Mouse (Mus musculus): ENCODE results near the gene Ccnb1. TPM values are rescaled to one million over a fixed set of nuclear protein-coding genes. Genes with fewer than 3 reads are reported as not detected.
A peak's percentile ranks its signal among the peaks of the same experiment; 100 is the strongest.

The Ccnb1 gene
- polyA plus RNA-seq, 1 experiment from 2014 or later, result 215 TPM

GRCm38 (mm10) chr13:100751402-100751801, 35.0 kb downstream of the Ccnb1 start:
- WGBS, result 78% methylated on average over 3 of the region's 3 CpGs

GRCm38 (mm10) chr13:100750799-100751198, 35.6 kb downstream of the Ccnb1 start:
- H3K4me3 ChIP-seq (ENCODE audit: low read depth, low read length), result no peak overlapping the region
- DNase-seq (ENCODE audit: low spot score), result no peak
- no peaks in the 10 kb centered on the region for H3K9me3 ChIP-seq (replicated peaks; ENCODE audit: control insufficient read depth, low read length)
- WGBS, result 94% methylated on average over 5 of the region's 5 CpGs
- no peaks in the 10 kb centered on the region for H3K4me1 ChIP-seq (ENCODE audit: control insufficient read depth, insufficient read depth, low read length)
- H3K27me3 ChIP-seq (replicated peaks; ENCODE audit: control insufficient read depth, insufficient read depth, low read length), result no peaks in the 10 kb centered on the region
- H3K4me2 ChIP-seq (ENCODE audit: low read length), result no peak overlapping the region
- H3K9ac ChIP-seq (ENCODE audit: low read length), result no peak overlapping the region
- ATAC-seq, result no peak
- H3K27ac ChIP-seq (ENCODE audit: low read depth, low read length), result no peak overlapping the region
- H3K36me3 ChIP-seq (ENCODE audit: control insufficient read depth, insufficient read depth, low read length), result no peaks in the 10 kb centered on the region

More at GRCm38 (mm10) chr13:100751402-100751801, 35.0 kb downstream of the Ccnb1 start:
- Histone ChIP-seq H3K27ac (ENCODE audit: low read depth, low read length) (no peak overlapping the region), H3K4me3 (ENCODE audit: low read depth, low read length) (no peak overlapping the region), H3K27me3 (replicated peaks; ENCODE audit: control insufficient read depth, insufficient read depth, low read length) (no peaks in the 10 kb centered on the region), H3K4me2 (ENCODE audit: low read length) (no peak overlapping the region), H3K36me3 (ENCODE audit: control insufficient read depth, insufficient read depth, low read length) (no peaks in the 10 kb centered on the region), H3K9me3 (replicated peaks; ENCODE audit: control insufficient read depth, low read length) (no peaks in the 10 kb centered on the region), H3K4me1 (ENCODE audit: control insufficient read depth, insufficient read depth, low read length) (no peaks in the 10 kb centered on the region), H3K9ac (ENCODE audit: low read length) (no peak overlapping the region)
- ATAC-seq (no peak), DNase-seq (ENCODE audit: low spot score) (no peak)

- H3K27ac ChIP-seq (ENCODE audit: low read depth, low read length), result no peak overlapping the region
- H3K4me3 ChIP-seq (ENCODE audit: low read depth, low read length), result no peak overlapping the region
- no peaks in the 10 kb centered on the region for H3K36me3 ChIP-seq (ENCODE audit: control insufficient read depth, insufficient read depth, low read length)
- H3K4me1 ChIP-seq (ENCODE audit: control insufficient read depth, insufficient read depth, low read length), result no peaks in the 10 kb centered on the region
- ATAC-seq, result no peak
- no peaks in the 10 kb centered on the region for H3K9me3 ChIP-seq (replicated peaks; ENCODE audit: control insufficient read depth, low read length)
- no peak overlapping the region for H3K4me2 ChIP-seq (ENCODE audit: low read length)
- H3K9ac ChIP-seq (ENCODE audit: low read length), result no peak overlapping the region
- DNase-seq (ENCODE audit: low spot score), result no peak
- H3K27me3 ChIP-seq (replicated peaks; ENCODE audit: control insufficient read depth, insufficient read depth, low read length), result no peaks in the 10 kb centered on the region
- WGBS, result 41% methylated on average over 8 of the region's 8 CpGs
These were observed 37.7 kb downstream of the Ccnb1 start for GRCm38 (mm10) chr13:100748638-100749037.

GRCm38 (mm10) chr13:100746090-100746489, 40.3 kb downstream of the Ccnb1 start:
- no peaks in the 10 kb centered on the region for H3K36me3 ChIP-seq (ENCODE audit: control insufficient read depth, insufficient read depth, low read length)
- no peaks in the 10 kb centered on the region for H3K9me3 ChIP-seq (replicated peaks; ENCODE audit: control insufficient read depth, low read length)
- ATAC-seq (no peak), DNase-seq (ENCODE audit: low spot score) (no peak)
- no peak overlapping the region for H3K27ac ChIP-seq (ENCODE audit: low read depth, low read length)
- no peak overlapping the region for H3K4me3 ChIP-seq (ENCODE audit: low read depth, low read length)
- H3K27me3 ChIP-seq (replicated peaks; ENCODE audit: control insufficient read depth, insufficient read depth, low read length), result no peaks in the 10 kb centered on the region
- H3K4me1 ChIP-seq (ENCODE audit: control insufficient read depth, insufficient read depth, low read length), result peaks cover 4% of the 10 kb centered on the region; the same call in 1 of the 2 replicates
- no peak overlapping the region for H3K4me2 ChIP-seq (ENCODE audit: low read length)
- 97% methylated on average over 3 of the region's 3 CpGs for WGBS
- no peak overlapping the region for H3K9ac ChIP-seq (ENCODE audit: low read length)

- peak within 1 kb of the TSS; percentile 57 for H3K4me2 ChIP-seq (ENCODE audit: low read length)
- no peaks in the 10 kb centered on the region for H3K27me3 ChIP-seq (replicated peaks; ENCODE audit: control insufficient read depth, insufficient read depth, low read length)
- ATAC-seq (peak; percentile 96), DNase-seq (ENCODE audit: low spot score) (peak; percentile 92)
- H3K27ac ChIP-seq (ENCODE audit: low read depth, low read length), result peak within 1 kb of the TSS; percentile 89
- no peaks in the 10 kb centered on the region for H3K9me3 ChIP-seq (replicated peaks; ENCODE audit: control insufficient read depth, low read length)
- peaks cover 4% of the 10 kb centered on the region; the same call in 1 of the 2 replicates for H3K4me1 ChIP-seq (ENCODE audit: control insufficient read depth, insufficient read depth, low read length)
- peak within 1 kb of the TSS; percentile 84 for H3K9ac ChIP-seq (ENCODE audit: low read length)
- under 1% methylated on average over 52 of the region's 52 CpGs for WGBS
- peak within 1 kb of the TSS; percentile 79 for H3K4me3 ChIP-seq (ENCODE audit: low read depth, low read length)
- H3K36me3 ChIP-seq (ENCODE audit: control insufficient read depth, insufficient read depth, low read length), result peaks cover 3% of the 10 kb centered on the region; the same call in 1 of the 2 replicates
These were observed 42.2 kb downstream of the Ccnb1 start, which contains the start of gene Mrps36 for GRCm38 (mm10) chr13:100744036-100744744. Gene Mrps36, minus strand, starts transcription at chr13:100744659.

- DNase-seq (ENCODE audit: low spot score), result no peak
- H3K9ac ChIP-seq (ENCODE audit: low read length), result peak overlapping the region; percentile 84
- no peaks in the 10 kb centered on the region for H3K27me3 ChIP-seq (replicated peaks; ENCODE audit: control insufficient read depth, insufficient read depth, low read length)
- peak overlapping the region; percentile 79 for H3K4me3 ChIP-seq (ENCODE audit: low read depth, low read length)
- H3K9me3 ChIP-seq (replicated peaks; ENCODE audit: control insufficient read depth, low read length), result no peaks in the 10 kb centered on the region
- H3K4me2 ChIP-seq (ENCODE audit: low read length), result peak overlapping the region; percentile 57
- H3K4me1 ChIP-seq (ENCODE audit: control insufficient read depth, insufficient read depth, low read length), result peaks cover 4% of the 10 kb centered on the region; the same call in 1 of the 2 replicates
- peaks cover 3% of the 10 kb centered on the region; the same call in 1 of the 2 replicates for H3K36me3 ChIP-seq (ENCODE audit: control insufficient read depth, insufficient read depth, low read length)
- H3K27ac ChIP-seq (ENCODE audit: low read depth, low read length), result 0 out of 2 replicates have a peak overlapping the region, but pooled peaks have one; percentile 89
- peak; percentile 52 for ATAC-seq
- 70% methylated on average over 11 of the region's 11 CpGs for WGBS
These were observed 42.9 kb downstream of the Ccnb1 start for GRCm38 (mm10) chr13:100743346-100744035.

- H3K9ac ChIP-seq (ENCODE audit: low read length), result no peak overlapping the region
- no peak overlapping the region for H3K27ac ChIP-seq (ENCODE audit: low read depth, low read length)
- no peak for ATAC-seq
- H3K36me3 ChIP-seq (ENCODE audit: control insufficient read depth, insufficient read depth, low read length), result peaks cover 3% of the 10 kb centered on the region; the same call in 1 of the 2 replicates
- no peak for DNase-seq (ENCODE audit: low spot score)
- no peak overlapping the region for H3K4me3 ChIP-seq (ENCODE audit: low read depth, low read length)
- no peaks in the 10 kb centered on the region for H3K9me3 ChIP-seq (replicated peaks; ENCODE audit: control insufficient read depth, low read length)
- H3K4me2 ChIP-seq (ENCODE audit: low read length), result no peak overlapping the region
- 91% methylated on average over 5 of the region's 5 CpGs for WGBS
- H3K27me3 ChIP-seq (replicated peaks; ENCODE audit: control insufficient read depth, insufficient read depth, low read length), result no peaks in the 10 kb centered on the region
- peaks cover 4% of the 10 kb centered on the region; the same call in 1 of the 2 replicates for H3K4me1 ChIP-seq (ENCODE audit: control insufficient read depth, insufficient read depth, low read length)
These were observed 43.5 kb downstream of the Ccnb1 start for GRCm38 (mm10) chr13:100742831-100743230.

GRCm38 (mm10) chr13:100732756-100733155, 53.6 kb downstream of the Ccnb1 start:
- Histone ChIP-seq H3K4me2 (ENCODE audit: low read length) (no peak overlapping the region), H3K9me3 (replicated peaks; ENCODE audit: control insufficient read depth, low read length) (no peaks in the 10 kb centered on the region), H3K27me3 (replicated peaks; ENCODE audit: control insufficient read depth, insufficient read depth, low read length) (no peaks in the 10 kb centered on the region), H3K9ac (ENCODE audit: low read length) (no peak overlapping the region), H3K36me3 (ENCODE audit: control insufficient read depth, insufficient read depth, low read length) (peaks cover 12% of the 10 kb centered on the region; the same call in 1 of the 2 replicates), H3K4me1 (ENCODE audit: control insufficient read depth, insufficient read depth, low read length) (peaks cover 8% of the 10 kb centered on the region; the same call in 1 of the 2 replicates), H3K4me3 (ENCODE audit: low read depth, low read length) (no peak overlapping the region), H3K27ac (ENCODE audit: low read depth, low read length) (no peak overlapping the region)
- DNase-seq (ENCODE audit: low spot score), result no peak
- WGBS, result 95% methylated on average over 2 of the region's 2 CpGs
- ATAC-seq, result no peak
